Mouse (Mus musculus) urinary bladder, adult 18-20 months (tissue): ENCODE measurements around the gene Mvp.

ENCODE experiments used
- DNase-seq, 2 experiments: peaks; one replicate each; pipeline ENCODE4 v3.0.0; 2022; ENCODE audit warnings: low spot score in 2 of 2, mixed read lengths in 2 of 2

Mvp gene

DNA sequence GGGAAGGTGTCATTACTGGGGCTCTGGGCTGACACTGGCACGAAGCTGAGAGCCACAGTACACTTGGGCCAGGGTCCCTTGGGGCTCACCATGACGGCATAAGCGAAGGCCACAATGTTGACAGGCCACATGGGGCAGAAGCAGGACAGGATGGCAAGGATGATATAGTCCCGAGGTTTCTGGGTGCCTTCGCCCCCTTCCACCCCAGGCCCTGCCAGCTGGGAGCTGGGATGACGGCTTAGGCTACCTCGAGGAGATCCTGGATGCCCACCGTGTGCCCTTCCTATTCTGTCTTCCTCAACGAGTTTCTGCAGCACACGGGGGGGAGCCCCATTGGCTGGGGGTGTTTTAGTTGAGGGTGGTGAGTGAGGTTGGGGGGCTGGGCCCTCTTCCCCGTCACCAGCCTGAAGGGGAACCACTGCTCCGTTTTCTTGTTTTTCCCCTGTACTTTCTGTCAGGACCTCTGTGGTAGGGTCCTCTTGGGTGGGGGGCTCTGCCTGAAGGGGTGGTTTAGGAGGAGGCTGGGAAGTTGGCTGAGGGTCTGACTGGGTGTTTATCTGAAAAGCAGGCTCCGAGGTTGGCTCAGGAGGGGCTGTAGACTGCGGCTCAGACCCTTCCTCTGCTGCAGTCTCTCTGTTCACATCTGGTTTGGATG is 5.0 kb upstream of the Mvp start:
- no peak for DNase-seq

DNA sequence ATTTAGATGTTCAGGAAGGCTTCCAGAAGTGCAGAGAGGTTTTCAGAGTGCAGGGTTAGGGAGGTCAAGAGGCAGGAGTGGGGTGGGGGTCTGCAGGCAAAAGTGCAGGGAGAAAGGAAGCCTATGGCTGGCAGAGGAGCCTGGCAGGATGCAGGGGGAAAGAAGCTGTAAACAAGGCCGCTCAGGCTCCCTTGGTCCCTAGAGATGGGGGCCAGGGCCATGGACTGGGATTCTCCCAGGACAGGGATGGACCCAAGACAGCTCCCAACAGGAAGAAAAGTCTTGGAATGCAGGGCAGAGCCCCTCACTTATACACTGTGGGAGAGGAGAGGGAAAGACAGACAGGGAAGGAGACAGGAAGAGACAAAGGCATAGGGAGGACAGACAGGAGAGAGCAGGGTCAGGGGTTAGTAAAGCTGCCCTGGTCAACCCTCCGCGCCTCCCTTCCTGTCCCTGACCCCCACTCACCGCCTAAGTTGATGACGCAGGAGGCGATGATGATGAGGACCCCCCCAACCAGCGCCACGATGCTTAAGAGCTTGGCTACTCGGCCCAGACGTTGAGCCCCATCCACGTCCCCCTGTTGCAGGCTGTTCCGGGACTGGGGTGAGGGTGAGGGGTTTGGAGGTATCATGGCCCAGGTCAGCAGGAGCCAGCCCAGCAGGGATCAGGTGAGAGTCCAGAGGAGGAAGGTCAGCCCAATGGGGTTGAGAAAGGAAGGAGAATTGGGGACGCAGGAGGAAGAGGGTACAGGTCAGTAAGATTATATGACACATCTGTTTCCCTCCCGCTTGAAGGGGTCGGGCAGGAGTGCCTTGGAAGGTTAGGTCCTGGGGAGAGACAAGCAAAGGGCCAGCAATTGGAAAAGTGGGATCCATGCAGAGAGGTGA is 4.2 kb upstream of the Mvp start:
- no peak for DNase-seq

DNA sequence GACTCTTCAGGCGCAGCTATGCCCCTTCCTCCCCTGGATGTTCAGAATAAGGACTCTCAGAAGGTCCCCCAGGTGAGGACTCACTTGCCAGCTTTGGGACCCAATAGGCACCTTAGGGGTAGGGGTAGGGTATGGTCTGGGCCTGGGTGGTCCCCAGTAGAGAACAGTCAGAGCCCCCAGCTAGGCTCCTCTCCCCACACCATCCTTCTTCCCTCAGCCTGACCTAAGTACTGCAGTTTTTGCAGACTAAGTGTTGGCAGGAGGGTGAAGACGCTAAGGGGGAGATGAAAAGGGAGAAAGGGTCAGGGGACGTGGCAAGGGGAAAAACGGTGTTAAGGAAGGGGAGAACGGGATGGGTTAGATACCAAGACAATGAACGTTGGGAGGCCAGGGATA is 3.5 kb upstream of the Mvp start:
- no peak for DNase-seq

DNA sequence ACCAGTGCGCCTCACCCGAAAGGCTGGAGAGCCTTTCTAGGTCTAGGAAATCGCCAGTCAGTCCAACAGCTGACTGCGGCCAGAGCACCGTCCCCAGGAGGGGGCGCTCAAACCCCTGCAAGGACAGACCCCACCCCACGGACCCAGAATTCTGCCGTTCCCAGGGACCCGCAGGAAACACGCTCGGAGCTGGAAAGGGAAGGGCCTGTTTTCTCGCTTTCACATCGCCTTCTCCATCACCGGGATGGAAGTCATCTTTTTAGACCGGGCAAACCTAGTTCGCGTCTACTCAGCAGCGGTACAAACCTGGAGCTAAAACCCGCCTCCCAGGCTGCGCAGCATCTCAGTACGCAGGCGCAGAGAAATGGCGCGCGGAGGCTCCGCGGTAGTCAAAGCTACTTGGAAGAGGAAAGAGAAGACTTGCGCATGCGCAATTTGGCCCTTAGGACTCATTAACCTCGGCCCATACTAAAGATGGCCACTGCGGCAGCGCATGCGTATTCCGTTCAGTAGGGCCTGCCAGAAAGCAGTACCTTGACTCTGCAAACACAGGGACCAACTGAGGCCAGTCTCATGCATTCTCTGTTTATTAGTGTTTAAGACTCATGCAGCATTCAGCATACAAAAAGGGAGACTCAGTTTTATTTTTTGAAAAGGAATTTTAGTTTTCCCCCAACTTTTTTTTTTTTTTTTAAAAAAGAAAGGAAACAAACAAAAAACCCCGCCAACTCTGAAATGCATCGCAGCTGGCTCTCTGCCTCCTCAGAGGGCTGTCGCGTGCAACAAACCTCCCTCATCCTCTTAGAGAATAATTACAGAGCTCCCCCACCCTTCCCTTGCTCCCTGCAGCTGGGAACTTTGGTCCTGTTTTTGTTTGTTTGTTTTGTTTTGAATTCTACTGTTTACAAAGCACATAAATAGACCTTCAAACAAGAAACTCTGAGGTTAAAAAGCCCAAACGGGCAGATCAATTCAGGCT is 2.8 kb upstream of the Mvp start, which contains the start of gene Pagr1a:
Pagr1a (minus strand) TSS at position 382 of the 979 bp plus-strand sequence.
- DNase-seq = peak; percentile 94 to 95

DNA sequence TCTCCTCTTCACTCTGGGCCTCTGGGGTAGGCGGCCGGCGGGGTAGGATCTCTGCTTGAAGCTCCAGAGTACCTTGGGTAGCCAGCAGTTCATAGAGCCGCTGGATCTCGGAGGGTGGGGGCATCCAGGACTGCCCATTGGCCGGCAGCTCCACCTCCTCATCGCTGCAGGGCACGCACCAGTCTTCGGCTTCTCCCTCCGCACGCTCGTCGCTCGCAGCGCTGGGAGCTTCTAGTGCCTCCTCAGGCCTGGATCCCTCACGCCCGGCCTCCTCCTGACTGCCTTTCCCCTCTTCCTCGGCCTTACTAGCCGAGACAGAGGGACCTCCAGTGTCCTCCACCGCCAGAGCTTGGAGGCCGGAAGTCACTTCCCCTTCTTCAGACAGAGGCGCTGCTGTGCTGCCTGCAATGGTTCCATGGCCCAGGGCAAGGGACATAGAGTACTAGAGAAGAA is 2.1 kb upstream of the Mvp start:
- no peak for DNase-seq

DNA sequence TGATC is 1.9 kb upstream of the Mvp start, which contains the start of gene Pagr1b:
Pagr1b (minus strand) TSS at position 4 of the 5 bp plus-strand sequence.
- DNase-seq = no peak

DNA sequence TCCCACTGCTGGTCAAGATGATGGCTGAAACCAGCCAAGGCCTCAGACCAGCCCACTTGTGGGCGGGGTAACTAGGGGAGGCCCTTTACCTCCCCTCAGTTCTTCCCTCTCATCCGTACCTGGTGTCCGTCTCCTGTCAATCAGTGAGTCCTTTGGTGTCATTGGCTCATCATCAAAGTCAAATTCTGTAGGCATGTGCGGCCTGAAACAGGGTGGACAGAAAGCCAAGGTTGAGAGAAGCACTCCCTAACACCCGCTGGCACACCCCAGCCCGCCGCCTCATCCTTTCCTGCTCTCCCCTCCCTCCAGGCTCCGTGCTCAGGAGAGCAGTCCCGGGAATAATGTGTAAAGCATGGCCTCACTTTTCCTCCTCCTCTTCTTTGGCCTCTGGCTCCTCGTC is 1.7 kb upstream of the Mvp start:
- no peak for DNase-seq

DNA sequence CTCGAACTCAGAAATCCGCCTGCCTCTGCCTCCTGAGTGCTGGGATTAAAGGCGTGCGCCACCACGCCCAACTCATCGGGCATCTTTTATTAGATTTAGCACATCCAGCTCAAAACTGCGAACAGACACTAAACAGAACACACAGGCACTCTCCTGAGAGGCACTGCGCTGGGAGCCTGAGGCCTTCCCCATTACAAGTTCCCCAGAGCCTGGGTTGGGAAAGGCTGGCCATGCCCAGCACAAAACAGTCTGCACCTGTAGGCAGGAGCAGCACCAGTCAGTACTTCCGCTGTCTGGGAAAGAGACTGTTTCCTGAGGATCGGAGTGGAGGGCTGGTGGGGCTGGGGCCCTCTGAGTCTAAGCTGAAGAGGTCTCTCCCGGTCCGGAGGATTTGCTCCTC is 572 bp upstream of the Mvp start:
- no peak for DNase-seq

DNA sequence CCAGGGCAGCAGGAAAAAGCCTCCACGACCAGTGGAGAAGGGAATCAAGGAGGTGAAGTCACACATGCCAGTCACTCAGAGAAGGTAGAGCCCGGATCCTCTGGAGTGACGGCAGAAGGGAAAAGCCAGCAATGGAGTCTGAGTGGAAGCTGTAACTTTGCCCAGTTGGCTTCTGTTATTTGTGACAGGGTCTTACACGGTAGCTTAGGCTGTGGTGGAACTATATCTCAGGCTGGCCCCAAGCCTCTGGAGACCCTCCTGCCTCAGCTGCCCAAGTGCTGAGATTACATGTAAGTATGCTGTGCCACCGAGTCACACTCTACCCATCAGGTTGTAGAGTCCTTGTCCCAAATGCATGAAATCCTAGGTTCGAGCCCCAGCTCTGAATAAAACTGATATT is 1.0 kb downstream of the Mvp start:
- DNase-seq = no peak

DNA sequence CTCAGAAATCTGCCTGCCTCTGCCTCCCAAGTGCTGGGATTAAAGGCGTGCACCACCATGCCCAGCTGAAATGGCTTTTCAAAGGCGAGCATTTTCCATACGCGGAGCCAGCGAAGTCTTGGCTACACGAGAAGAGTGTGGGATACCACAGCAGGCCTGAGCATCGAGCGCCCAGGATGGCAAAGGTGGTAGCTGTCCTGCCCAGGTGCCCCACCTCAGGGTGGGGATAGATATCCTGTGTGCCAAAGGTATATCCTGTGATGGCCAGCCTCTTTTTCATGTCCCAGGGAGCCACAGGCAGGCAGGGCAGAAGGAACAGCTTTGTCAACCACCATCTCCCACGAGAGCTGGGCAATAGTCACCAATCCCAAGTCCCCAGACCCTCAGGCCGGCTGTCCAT is 1.6 kb downstream of the Mvp start:
- DNase-seq = no peak

DNA sequence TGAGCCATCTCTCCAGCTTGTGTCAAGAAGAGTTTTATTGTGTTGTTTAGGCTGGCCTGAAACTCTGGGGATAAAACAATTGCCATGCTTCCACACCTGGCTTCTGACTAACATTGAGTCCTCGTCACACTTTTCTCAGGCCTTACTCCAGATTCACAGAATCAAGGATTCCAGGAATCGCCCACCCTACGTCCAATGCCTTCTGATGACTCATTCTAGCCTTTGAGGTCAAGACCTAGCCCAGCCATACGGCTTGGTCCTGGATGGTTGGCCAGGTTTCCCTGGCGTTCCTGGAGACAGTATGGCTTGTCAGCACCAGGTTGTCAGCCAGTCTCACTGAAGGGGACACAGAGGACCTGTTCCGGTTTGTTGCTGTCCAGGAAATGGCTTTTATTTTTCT is 2.0 kb downstream of the Mvp start:
- DNase-seq = no peak

DNA sequence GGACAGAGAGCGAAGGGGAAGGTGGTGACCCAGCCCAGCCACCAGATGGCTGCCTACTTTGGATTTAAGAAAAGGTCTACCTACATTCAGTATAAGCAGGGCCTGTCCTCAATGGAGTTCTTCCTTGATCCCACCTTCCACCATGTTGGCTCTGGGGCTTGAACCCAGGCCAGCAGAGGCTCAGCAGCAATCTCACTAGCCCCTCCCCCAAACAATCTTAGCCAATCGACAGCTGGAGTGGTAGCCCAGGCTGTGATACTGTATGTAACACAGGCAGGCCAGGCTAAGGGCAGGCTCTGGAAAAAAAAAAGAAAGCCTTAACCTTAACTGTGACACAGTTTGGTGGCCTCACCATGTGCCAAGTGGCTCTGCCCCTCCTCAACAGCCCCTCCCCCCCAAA is 2.7 kb downstream of the Mvp start:
- no peak for DNase-seq

DNA sequence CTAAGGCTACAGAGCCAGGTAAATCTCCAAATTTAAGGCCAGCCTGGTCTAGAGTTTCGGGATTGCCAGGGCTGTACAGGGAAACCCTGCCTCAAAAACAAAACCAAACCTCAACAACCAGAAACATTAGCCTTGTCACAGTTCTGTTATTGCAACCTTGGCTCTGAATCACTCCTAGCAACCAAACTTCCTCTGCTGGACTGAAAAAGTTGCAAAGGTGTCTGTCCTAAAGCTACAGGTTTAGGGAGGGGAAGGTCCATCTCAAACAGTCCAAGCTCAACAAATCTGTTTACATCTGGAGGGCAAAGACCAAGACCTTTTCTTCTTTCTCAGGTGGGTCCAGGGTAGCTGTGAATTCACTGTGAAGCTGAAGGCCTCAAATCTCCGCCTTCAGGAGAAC is 3.4 kb downstream of the Mvp start:
- no peak for DNase-seq

DNA sequence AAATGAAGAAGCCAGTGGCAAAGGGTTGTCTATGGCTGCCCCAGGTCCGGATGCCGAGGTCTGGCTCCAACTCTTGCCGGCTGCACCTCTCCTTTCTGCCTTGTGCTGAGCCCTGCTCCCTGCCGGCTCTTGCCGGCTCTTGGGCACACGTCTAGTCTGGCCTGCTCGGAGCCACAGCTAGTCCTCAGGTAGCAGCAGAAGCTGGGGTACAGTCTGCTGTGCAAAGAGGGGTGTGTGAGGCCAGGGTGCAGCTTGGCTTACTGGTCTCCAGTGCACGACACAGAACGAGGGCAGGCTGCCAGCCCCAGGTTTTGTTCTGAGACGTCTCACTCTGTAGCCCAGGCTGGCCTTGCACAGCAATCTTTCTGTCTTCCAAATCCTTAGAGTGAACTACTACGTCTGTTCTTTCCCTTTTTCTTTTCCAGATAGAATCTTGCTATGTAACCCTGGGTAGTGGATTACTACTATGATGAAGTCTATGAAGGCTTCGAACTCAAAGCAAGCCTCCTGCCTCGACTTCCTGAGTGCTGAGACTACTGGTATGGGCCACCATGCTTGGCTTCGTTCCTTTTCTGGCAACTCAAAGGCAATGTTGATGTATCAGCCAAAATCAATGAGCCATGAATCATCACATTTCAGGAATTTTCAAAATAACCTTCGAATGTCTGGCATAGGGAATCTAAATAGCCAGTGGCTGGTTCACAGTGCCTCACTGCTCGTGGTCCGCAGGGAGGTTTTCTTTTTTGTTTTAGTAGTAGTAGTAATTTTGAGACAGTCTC is 4.9 kb downstream of the Mvp start:
- no peak for DNase-seq

DNA sequence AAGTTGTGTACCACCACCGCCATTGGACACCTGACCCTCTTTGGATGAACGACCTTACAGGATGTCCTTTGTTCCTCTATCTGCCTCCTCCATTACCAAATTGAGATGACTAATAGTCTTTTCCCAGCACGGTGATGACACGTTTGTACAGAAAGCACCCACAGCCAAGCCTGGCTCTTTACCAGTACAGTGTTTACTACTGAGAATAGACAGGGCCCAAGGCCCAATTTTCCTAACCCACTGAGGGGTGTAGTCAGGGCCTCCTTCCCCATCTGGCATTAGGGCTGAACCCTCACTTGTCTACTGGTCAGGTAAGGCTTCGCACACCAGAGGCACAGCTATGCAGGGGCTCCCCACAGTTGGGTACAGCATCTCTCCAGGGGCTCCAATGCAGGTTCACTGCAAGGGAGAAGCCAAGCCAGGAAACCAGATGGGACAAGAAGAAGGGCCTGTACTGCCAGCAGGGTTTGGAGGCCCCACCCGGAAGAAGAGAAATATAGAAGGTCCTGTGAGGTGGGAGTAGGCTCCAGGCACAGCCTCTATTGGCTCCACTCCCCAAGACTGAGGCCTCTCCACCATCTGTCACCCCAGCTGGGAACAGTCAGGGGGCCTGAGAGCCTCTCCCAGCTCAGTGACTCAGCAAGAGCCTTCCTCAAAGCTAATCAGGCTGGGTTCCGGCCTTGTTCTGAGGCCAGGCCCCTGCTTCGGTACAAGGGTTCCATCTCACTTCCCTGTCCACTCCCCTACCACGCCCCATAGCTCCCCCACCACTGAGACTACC is 6.0 kb downstream of the Mvp start:
- peak in 1 of 2 experiments; percentile 82 for DNase-seq

DNA sequence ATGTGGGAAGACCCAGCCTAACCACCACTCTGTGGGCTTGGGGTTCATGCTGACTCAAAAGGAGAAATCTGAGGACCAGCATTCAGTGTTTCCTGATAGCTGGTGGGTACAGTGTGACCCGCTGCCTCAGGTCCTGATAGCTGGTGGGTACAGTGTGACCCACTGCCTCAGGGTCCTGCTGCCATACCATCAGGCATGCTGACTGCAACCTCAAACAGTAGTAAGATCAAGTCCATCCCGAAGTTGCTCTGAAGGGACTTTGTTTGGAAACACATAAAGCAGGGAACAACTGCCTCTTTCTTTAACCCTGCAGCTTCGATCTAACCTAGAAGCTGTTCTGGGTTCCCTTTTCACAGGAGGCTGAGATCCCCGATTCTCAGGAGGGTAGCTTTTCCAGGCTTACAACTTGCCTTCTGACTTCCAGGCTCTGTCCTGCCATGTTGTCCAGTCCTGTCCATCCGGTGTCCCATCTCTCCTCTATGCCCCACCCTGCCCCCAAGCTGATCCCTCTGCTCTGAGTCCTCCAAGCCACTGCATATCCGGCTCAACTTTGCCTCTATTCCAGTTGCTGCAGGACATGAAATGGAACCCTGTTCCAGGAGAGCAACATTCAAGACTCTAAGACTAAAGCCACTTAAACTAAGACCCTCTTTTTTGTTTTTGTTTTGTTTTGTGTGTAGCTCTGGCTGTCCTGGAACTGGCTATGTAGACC is 7.0 kb downstream of the Mvp start:
- DNase-seq = no peak

DNA sequence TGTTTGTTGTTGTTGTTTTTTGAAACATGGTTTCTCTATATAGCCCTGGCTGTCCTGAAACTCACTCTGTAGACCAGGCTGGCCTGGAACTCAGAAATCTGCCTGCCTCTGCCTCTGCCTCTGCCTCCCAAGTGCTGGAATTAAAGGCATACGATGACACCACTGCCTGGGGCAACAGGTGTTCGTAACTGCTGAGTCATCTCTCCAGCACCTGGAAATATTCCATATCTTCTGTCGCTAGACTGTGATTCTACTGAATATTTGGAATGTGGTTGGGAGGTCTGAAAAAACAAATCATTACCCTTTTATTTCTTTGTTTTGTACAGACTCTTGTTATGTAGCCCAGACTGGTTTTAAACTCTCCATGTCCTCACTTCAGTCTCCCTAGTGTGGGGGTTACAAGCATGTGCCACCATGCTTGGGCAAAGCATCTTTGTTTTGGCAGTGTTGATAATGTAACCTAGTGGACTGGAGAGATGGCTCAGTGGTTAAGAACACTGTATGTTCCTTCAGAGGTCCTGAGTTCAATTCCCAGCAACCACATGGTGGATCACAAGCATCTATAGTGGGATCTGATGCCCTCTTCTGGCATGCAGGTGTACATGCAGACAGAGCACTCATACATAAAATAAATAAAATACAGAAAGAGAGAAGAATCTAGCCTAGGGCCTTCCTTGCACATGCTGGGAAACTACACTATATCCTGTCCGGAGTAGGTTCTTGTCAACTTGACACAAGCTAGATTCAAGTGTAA is 10.1 kb downstream of the Mvp start:
- DNase-seq = no peak

DNA sequence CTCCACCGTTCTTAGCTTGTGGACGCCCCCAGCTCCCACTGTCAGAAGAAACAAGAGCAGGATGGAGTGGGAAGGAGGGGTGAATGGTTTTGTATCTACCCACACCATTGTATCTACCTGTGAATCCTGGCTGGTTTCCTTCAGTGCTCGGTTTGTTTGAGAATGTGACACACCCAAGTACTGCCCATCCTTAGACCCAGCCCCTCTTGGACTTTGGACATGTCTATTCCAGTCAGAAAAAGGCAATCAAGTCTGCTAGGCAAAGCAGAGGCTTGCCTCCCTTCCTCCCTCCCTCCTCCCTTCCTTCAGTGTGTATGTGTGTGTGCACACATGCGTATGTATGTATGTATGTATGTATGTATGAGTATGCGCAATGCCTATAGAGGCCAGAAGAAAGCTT is 10.8 kb downstream of the Mvp start:
- no peak for DNase-seq

DNA sequence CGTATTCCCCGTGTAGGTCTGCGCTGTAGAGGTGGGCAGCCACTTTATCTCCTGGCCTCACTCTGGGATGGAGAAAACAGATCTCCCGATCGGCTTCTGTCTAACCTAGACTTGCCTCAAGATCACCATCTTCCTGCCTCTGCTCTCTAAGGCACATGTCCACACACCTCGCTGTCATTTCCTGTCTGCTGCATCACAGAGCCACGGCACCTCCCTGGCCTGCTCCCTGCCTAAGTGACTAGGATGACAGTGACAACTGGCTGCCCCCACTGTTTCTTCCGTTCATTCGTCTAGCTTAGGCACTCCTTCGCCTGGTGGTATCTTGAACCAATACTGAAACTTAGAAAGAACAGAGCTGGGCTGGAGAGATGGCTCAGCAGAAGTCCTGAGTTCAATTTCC is 14.9 kb downstream of the Mvp start:
- DNase-seq = no peak

DNA sequence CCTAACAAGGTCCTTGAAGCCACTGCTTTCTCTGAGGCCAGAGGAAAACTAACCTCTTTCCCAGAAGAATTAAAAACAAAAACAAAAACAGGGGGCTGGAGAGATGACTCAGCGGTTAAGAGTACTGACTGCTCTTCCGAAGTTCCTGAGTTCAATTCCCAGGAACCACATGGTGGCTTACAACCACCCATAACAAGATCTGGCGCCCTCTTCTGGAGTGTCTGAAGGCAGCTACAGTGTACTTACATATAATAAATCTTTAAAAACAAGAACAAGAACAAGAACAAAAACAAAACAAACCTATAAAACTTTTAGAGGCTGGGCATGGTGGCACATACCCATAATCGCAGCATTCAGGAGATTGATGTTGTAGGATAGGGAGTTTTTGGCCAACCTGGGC is 18.0 kb downstream of the Mvp start:
- DNase-seq = no peak
